Mouse (Mus musculus): Measurements from ENCODE around the gene Glra4. TPM values are rescaled to one million over a fixed set of nuclear protein-coding genes. Genes with fewer than 3 reads are reported as not detected.

Glra4 gene
- polyA plus RNA-seq (2012; rRNA removed) = not detected in 2 replicates

DNA sequence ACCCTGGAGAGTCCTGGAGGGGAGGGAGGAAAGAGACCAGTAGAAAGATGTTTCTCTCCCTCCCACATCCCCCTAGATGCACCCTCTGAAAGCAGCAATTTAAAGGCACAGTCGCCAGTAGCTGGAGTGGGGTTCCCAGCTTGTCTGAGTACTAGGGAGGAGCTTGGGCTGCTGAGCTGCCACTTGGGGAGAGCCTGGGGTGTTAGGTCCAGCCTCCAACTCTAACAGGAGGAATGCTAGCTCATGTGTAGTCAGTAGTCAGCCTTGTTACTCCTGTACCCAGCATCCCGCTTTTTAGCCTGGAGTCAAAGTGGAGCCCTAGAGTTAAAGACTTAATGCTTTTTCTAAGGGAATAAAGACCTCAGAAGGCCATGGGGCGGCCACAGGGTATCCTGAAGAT, at the start of gene Glra4:
Gene Glra4, minus strand, starts transcription at position 101 of the 400 bp plus-strand sequence.
- 75% methylated on average over 3 of the region's 3 CpGs for WGBS
- no peak for DNase-seq (ENCODE audit: low read depth, low spot score)

DNA sequence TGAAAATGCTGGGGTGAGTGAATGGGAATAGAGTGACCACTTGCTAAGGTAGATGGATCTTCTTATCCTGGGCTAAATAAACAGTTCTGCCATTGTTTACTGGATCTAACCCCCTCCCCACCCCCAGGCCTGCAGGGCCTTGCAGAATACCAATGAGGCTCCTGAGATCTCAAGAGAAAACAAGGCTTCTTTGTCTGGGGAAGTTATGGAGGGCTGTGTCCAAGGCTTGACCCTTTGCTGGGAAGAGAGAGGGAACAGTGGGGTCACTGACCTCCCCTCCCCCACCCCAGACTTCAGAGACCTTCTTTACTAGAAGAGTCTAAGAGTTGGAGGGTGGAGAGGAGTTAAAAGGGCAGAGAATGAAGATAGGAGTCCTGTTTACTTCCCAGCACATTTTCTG, 48.7 kb upstream of the Glra4 start:
- no peak for DNase-seq (ENCODE audit: low read depth, low spot score)

DNA sequence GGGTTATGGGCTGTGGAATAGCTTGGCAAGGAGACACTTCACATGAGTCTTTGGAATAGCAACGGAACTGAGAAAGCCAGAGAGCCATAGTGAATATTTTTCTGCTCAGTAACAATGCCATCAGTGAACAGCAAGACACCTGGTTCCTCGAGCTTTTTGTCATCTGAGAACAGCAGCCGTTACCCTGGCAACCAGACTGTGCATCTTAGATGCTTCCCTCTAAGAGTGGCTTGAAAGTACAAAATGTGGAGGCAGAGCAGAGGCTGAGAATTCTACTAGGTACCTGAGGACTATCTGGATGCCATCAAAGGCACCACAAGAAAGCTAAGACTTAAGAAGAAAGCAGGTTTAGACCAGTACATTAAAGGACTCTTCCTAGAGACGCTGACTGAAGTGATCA, 45.1 kb upstream of the Glra4 start:
- no peak for DNase-seq (ENCODE audit: low read depth, low spot score)
- WGBS = 73% methylated on average over 4 of the region's 4 CpGs

DNA sequence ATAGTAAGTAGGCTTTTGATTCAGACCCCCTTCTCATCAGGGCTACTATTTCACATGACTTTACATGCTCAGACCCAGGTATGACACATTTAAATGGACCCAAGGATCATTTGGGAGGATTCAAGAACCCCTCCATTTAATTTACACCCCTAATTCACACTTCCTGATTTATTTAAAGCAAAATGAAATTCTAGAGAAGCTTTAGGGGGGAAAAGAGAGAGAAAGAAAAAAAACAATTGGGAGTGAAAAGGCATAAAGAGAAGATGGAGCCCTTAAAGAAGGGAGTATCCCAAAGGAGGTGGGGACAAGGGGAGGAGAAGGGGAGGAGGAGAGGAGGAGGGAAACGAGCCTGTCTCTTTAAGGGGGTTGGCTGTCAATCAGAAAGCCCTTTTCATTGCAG, 42.4 kb upstream of the Glra4 start, which contains the start of gene Plp1:
Gene Plp1, plus strand, starts transcription at position 301 of the 400 bp plus-strand sequence.
- no peak for DNase-seq (ENCODE audit: low read depth, low spot score)
- WGBS = 33% methylated on average over 1 of the region's 1 CpGs

DNA sequence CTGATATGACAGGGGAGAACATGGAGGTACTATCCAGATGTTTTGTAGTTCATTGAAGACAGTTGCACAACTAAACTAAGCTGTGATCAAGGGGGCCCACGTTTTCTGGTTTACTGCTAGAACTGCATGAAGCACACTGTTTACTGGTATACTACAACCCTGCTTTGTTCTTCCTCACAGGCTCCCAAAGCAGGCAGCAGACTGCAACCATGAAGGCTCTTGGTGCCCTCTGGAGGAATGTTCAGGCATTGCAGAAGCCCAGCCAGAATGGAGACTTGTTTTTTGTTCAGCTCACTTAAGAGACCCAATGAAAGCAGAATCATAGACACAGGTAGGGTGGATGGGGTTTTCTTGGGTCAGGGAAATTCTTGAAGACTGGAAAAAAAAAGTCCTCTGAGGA, 40.3 kb upstream of the Glra4 start:
- DNase-seq (ENCODE audit: low read depth, low spot score) = no peak
- WGBS = 20% methylated on average over 1 of the region's 1 CpGs

DNA sequence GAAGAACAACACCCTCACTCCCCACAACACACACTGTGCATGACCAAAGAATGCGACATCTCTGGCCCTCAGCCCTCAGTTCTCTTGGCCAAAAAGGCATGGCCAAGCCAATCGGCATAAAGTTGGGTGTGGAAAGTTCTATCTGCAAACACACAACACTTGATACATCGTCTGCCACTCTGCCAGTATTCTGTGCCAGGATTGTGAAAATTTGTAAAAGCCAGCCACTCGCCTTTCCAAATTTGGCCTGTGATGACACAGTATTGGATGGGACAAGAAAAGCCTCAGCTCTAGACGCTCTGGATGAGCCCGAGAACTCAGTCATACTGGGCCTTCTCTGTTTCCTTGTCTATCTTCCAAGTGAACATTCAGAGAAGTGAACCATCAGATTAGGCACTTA, 39.8 kb upstream of the Glra4 start:
- 75% methylated on average over 6 of the region's 6 CpGs for WGBS
- no peak for DNase-seq (ENCODE audit: low read depth, low spot score)

DNA sequence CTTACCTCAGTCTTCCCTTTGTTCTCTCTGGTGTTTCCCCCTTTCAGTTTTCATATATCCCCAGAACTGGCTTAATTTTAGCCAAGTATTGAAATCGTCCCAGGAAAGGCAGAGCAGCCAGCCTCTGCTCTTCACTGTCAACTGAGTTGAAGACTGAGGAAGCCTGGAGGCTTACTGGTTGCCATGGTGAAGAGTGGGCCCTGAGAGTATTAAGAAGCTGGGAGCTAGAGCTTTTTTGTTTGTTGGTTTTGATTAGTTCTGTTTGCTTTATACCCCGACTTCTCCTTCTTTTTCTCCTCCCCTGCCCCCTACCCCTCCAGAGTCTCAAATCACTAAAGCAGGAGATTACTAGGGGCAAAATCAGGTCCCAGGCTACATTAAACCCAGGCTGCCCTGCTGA, 17.3 kb upstream of the Glra4 start:
- no peak for DNase-seq (ENCODE audit: low read depth, low spot score)
- WGBS = 52% methylated on average over 2 of the region's 2 CpGs

DNA sequence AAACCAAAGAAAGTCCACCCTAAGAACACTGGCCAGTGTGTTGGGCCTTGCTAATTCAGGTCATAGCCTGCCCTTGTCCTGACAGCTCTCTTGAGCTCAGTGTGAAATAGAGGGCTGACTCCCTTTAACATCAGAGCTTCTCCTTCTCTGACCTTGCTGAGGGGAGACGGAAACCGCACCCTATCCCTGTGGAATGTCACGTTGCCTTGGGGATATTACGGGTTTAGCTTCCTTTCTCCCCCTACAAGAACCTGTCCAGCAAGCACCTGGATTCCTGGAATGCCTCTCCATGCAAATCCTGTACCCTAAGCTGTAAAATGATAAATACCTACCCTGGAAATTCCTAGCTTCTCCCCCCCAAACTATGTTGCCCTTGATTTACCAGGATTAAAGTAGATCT, 9.5 kb upstream of the Glra4 start:
- no peak for DNase-seq (ENCODE audit: low read depth, low spot score)
- WGBS = 74% methylated on average over 4 of the region's 4 CpGs

DNA sequence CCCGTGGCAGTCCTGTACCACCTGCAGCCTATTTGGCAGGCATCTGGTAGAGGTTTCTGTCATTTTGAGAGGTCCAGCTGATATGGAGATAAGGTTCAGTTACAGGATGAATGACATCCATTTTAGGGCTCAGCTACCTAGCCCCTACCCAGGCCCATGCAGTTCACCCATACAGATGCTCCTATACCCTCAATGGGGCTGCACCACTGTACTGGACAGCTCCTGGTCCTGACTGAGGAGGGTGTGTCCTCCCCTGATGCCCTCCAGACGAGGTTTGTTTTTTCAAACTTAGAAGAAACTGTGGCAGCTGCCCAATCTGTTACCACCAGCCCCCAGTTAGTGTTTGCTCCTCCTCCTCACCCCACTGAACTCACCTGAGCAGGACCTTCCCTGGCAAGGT, 679 bp downstream of the Glra4 start:
- WGBS = 51% methylated on average over 2 of the region's 2 CpGs

DNA sequence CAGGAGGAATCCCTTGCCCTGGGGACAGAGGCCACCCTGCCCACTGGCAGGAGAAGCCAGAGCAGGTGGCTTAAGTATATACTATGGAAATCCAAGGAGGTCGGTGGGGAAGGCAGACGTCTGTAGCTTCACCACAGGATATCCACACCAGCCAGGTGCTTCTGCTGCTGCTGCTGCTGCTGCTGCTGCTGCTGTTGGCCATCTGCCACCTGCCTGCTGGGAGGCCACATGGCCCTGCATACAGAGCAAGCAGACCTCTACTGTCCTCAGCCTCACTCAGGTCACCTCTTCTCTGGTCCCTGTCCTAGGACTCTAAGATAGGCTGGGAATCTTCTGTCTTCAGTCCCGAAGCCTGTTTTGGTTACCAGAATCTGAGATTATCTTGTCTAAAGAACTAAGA, 1.9 kb downstream of the Glra4 start:
- 69% methylated on average over 3 of the region's 3 CpGs for WGBS
- DNase-seq (ENCODE audit: low read depth, low spot score) = no peak

More for the DNA sequence above, 679 bp downstream of the Glra4 start:
- DNase-seq (ENCODE audit: low read depth, low spot score) = no peak

DNA sequence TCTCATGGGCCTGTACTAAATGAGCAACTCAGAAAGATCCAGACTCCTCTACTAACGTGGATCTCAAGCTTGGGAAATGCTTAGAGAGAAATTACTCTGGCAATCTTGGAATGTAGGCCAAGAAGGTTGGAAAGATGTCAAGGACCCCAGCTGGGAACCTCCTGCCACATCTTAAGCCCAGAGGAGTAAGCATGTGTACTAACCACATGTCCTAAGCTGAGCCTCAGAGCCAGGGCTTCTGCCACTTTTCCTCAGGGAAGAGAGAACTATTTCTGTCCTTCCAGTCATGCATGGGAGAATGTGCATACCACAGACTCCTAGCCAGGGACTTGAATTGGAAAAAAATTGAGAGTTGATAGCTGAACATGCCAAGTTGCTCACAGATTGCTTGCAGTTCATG, 6.9 kb downstream of the Glra4 start:
- WGBS = 56% methylated on average over 1 of the region's 1 CpGs
- DNase-seq (ENCODE audit: low read depth, low spot score) = no peak

DNA sequence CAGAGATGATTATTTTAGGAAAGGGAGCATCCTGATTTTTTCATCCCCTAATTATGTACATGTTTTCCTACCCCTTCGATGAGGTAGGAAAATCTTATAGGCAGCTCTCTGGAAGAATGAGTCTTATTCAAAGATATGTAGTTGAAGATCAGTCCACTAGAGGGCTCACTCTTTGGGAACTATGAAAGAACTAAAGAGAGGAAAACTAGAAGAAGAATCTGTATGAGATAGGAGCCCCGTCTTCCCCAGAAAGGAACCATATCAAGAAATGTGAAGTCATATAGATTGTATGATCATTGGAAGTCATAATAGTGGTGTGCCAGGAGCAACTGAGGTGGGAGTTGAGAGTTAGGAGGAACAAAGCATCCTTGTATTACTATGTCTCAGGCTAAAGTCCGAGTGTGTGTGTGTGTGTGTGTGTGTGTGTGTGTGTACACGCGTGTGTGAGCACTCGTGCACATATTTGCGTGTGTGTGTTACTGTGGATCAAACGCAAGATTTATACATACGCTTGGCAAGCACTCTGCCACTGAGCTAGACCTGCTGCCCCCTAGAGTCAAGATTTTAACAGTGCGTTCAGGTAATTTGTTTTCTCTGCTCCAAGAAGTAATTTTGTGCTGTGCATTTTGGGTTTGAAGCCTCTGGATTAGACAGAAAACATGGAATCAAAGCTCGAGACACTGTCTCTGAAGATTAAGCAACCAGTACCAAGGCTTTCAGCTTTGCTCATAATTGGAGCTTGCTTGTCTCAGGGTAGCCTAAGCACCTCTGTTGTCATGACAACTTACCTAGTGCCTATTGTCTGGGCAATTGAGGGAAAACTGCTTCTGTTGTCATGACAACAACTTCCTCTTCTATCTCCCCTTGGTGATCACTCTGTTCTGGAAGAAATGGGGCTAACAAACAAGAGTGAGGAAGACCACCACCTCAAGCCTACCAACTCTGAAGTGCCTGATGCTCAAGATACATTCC, 18.6 kb downstream of the Glra4 start:
- 58% methylated on average over 11 of the region's 11 CpGs for WGBS
- no peak for DNase-seq (ENCODE audit: low read depth, low spot score)

DNA sequence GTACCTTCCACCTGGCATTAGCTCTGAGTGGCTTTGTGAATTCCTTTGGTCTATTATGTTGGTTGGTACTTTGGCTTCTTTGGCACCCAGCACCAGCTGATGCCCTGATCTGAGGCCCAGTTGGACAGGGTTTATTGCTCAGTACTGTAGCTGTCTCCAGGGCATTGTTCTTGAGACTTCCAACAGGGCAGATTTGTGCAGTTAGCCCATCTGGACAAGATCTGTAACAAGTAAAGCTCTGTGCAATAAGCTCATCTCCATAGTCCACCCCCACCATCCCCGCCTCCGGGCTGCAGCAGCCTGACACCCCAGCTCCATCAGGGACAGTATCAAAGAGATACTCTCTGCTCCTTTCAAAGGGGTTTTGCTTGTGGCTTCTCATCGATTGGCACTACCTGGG, 24.5 kb downstream of the Glra4 start:
- DNase-seq (ENCODE audit: low read depth, low spot score) = no peak
- WGBS = 91% methylated on average over 3 of the region's 3 CpGs

DNA sequence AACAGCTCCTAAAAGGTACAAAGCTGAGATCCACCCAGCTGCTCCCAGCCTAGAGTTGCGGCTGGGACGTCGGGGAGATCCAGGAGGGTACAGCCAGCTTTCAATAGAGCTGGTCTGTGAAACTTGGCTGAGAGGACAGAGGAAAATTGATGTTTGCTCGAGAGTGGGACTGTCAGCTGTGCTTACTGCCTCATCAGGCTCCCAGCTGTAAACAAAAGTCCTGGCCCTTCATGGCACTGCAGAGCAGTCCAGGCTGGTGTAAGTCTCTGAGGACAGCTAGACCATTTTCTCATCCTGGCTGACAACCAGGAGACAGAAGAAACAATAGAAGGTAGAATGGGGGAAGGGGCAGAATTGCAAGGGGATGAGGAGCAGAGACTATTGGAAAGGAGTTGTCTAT, 30.6 kb downstream of the Glra4 start:
- WGBS = 70% methylated on average over 4 of the region's 4 CpGs
- no peak for DNase-seq (ENCODE audit: low read depth, low spot score)

DNA sequence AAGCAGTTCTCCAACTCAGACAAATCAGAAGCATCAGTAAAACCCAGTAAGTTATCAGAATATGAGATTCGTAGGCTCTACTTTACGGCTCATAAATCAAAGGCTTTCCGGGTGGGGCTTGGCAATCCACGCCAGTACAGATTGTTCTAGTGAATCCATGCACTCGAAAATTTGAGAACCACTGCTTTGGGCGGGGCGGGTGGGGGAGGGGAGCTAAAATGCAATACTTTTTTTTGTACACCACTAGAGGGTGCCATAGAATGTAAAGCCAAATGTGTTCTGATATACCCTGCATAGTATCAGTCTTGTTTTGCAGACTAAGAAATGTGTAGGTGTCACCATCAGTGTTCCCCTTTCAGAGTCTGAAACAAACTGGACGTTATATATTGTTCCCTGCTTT, 35.3 kb downstream of the Glra4 start:
- DNase-seq (ENCODE audit: low read depth, low spot score) = no peak
- WGBS = 44% methylated on average over 8 of the region's 8 CpGs

DNA sequence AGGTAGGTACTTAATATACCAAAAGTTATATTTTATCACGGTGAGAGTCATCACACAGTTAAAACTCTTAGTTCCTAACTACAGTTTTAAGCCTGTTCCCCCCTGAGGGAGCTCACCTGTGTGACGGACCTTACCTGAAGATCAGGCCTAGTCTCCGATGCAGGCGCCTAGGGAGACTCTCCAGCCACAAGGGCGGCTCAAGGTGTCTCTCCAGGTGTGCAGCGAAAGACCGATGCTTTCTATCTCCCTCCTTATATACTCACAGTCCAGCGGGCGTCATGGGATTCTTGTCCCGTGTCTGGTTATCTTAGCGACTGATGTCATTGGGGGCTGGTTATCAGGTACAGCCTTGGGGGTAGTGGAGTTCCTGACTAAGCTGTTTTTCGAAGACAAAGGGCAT, 36.5 kb downstream of the Glra4 start, which contains the start of gene Morf4l2:
Gene Morf4l2, minus strand, starts transcription at position 232 of the 400 bp plus-strand sequence.
- WGBS = 90% methylated on average over 12 of the region's 12 CpGs
- no peak for DNase-seq (ENCODE audit: low read depth, low spot score)

DNA sequence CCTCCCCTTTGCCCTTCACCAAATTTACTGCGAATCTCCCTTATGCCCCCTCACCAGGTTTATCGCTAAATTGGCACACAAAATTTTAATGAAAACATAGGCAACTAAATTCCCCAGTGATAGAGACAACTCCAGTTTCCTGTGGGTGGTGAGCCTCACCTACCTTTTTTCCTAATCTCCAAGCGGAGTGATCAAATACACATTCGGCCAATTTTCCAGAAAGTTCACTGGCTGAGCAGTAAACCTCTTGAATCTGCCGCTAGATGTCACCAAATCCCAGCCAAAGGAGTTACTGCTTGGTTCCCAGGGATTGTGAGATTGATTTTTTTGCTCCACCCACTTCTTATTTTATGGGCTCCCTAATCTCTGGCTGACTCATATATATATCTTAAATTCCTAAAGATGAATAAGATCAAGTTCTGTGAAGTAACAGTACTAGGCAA, 37.3 kb downstream of the Glra4 start:
- peak; percentile 62 for DNase-seq (ENCODE audit: low read depth, low spot score)
- WGBS = 23% methylated on average over 5 of the region's 5 CpGs

DNA sequence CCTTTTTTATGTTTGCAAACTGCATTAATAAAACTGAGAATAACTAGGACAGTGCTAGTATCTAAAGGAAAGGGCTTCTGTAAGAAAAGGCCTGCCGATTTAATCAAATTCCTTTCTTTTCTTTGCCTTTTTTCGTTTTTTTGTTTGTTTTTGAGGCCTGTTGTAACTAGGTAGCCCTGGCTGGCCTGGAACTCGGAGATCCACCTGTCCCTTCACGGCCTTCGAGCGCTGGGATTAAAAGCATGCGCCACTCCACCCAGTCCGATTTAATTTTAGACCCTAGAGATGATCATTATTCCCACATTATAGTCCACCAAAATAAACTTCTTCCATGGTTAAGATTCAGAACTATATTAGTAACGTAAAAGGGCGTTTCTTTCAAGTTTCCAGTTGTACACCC, 37.7 kb downstream of the Glra4 start:
- 15% methylated on average over 10 of the region's 10 CpGs for WGBS
- no peak for DNase-seq (ENCODE audit: low read depth, low spot score)

DNA sequence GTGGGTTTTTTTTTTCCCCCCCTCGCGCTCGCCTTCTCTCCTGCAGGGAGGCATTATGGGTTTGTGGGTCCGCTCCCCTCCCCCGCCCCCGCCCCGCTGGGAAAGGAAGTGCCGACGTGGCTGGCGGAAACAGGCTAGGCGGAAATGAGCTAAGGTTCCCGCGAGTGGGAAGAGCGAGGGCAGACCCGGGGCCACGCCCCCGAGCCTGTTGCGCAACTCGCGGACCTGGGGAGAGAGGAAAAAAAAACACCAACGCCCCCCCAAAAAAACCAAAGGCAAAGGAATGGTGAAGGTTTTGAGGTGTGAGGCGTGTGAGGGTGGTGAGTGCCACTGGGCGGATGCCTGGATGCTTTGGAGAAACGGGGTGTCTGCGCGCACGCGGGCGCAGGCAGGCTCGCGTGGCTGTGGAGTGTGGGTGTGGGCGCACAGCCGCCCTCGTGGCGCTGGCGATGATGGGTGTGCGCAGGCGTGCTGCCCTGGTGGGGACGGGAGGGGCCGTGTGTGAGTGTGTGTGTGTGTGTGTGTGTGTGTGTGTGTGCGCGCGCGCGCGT, 38.2 kb downstream of the Glra4 start:
- WGBS = 25% methylated on average over 46 of the region's 46 CpGs
- DNase-seq (ENCODE audit: low read depth, low spot score) = no peak

DNA sequence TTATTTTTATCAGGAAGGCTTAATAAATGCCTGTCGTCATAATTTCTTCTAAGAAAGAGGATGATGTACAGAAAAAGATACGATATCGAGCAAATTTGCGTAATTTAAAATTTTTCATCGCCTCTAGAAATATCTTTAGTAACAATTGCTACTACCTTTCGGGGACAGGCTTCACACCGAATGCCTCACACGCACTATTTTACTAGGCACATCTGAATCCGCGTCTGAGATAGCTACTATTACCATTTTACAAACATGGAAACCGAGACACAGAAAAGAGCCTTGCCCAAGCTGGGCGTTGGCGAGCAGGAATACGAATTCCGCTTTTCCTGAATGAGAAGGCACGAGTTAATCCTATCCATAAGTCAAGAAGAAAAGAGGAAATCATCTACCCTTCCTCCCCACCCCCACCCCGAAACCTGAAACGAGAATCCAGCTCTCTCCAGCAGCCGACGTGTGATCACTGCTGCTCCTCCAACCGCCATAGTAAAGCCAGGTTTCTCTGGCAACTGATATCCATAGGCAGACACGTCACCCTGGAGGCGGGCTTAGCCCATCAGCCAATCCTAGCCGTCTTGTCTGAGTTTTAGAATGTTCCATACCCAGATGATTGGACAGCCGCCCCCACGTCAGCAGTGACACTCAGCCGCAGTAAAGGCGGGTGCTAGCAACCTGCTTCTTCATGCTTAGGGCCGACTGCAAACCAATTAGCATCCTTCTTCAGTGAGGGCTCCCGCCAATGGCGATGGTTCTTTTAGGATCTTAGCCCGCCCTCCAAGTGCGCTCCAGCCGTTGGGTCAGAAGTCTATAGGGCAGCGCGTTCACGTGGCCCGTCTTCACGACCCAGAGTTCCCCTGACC, 38.9 kb downstream of the Glra4 start:
- 17% methylated on average over 39 of the region's 39 CpGs for WGBS
- peak; percentile 75 for DNase-seq (ENCODE audit: low read depth, low spot score)
